Mouse (Mus musculus) cortical plate, adult 2 months (tissue): ENCODE data around the gene Trpm3. TPM values are rescaled to one million over a fixed set of nuclear protein-coding genes. Genes with fewer than 3 reads are reported as not detected.

Experiments
- H3K27ac ChIP-seq: fragments of 200-500 bp; 2 replicates; pipeline ENCODE4 v1.5.1; 2012; ENCODE audit warnings: low read length, control low read depth, inconsistent platforms; ENCODE audit not compliant: insufficient read depth
- H3K4me1 ChIP-seq: fragments of 200-500 bp; 2 replicates; pipeline ENCODE4 v1.6.1; 2011; ENCODE audit warnings: low read length; ENCODE audit not compliant: control insufficient read depth, insufficient read depth
- H3K4me3 ChIP-seq: fragments of 200-500 bp; 2 replicates; pipeline ENCODE4 v1.5.1; 2011; ENCODE audit warnings: mild to moderate bottlenecking, low read length, control low read depth; ENCODE audit not compliant: insufficient read depth
- CTCF ChIP-seq: fragments of 200-500 bp; IDR thresholded peaks from 2 replicates; pipeline ENCODE4 v1.5.1; 2011; ENCODE audit warnings: mild to moderate bottlenecking, control low read depth, low read length; ENCODE audit not compliant: insufficient read depth; ENCODE audit errors: extremely low read depth
- POLR2A ChIP-seq: fragments of 200-500 bp; IDR thresholded peaks from 2 replicates; pipeline ENCODE4 v1.6.1; 2011; ENCODE audit warnings: mild to moderate bottlenecking, low read length, control low read depth; ENCODE audit not compliant: insufficient read depth; ENCODE audit errors: extremely low read depth
- polyA plus RNA-seq: library from polyadenylated mRNA; depleted of rRNA; stranded (reverse); fragments of >200 nt; gene quantifications from 2 replicates; pipeline ENCODE4 v1.2.3, GENCODE M21; 2012

Trpm3 gene
- polyA plus RNA-seq, 1 experiment = 16.5 TPM

- TF ChIP-seq POLR2A (no peak), CTCF (no peak)
- no peak overlapping the region for H3K27ac ChIP-seq
- peaks cover 8% of the 10 kb centered on the region for H3K4me1 ChIP-seq
- no peak overlapping the region for H3K4me3 ChIP-seq
Observed at GRCm38 (mm10) chr19:23041483-23042167, 902.8 kb downstream of the Trpm3 start.

- Histone ChIP-seq H3K4me3 (no peak overlapping the region), H3K27ac (no peak overlapping the region), H3K4me1 (peaks cover 4% of the 10 kb centered on the region; the same call in 1 of the 2 replicates)
- TF ChIP-seq CTCF (no peak), POLR2A (no peak)
Observed at GRCm38 (mm10) chr19:23042168-23042733, 903.4 kb downstream of the Trpm3 start.

- no peak overlapping the region for H3K27ac ChIP-seq
- H3K4me1 ChIP-seq = peaks cover 4% of the 10 kb centered on the region; the same call in 1 of the 2 replicates
- no peak for TF ChIP-seq POLR2A
- TF ChIP-seq CTCF = no peak
- no peak overlapping the region for H3K4me3 ChIP-seq
Observed at GRCm38 (mm10) chr19:23043699-23044098, 904.9 kb downstream of the Trpm3 start.
